Mouse (Mus musculus): ENCODE results near the gene Rsph14. TPM values are rescaled to one million over a fixed set of nuclear protein-coding genes. Genes with fewer than 3 reads are reported as not detected.

The Rsph14 gene
- polyA plus RNA-seq (2016; fragmentation: Nextera tagmentation; extraction: Ambion mirVana): not detected in 2 replicates

GRCm38 (mm10) chr10:75032395-75032794 is at the start of gene Rsph14:
Gene Rsph14, minus strand, starts transcription at chr10:75032586.
- H3K4me3 ChIP-seq: no peak within 1 kb of the TSS
- H3K9me3 ChIP-seq (replicated peaks): no peaks in the 10 kb centered on the region
- no peak within 1 kb of the TSS; the same call in 1 of the 2 replicates for H3K27ac ChIP-seq (replicated peaks)
- H3K27me3 ChIP-seq (ENCODE audit: low read depth, poor library complexity, severe bottlenecking): peaks cover 10% of the 10 kb centered on the region; the same call in 1 of the 2 replicates
- WGBS: 26% methylated on average over 10 of the region's 10 CpGs
- H3K36me3 ChIP-seq: no peaks in the 10 kb centered on the region
- peak; percentile 68 for DNase-seq (ENCODE audit: low spot score)
- peaks cover 36% of the 10 kb centered on the region for H3K4me1 ChIP-seq

GRCm38 (mm10) chr10:75078174-75079128 is 46.1 kb upstream of the Rsph14 start:
- Histone ChIP-seq H3K4me1 (peaks cover 32% of the 10 kb centered on the region), H3K27ac (replicated peaks) (no peak overlapping the region), H3K9me3 (replicated peaks) (no peaks in the 10 kb centered on the region), H3K27me3 (ENCODE audit: low read depth, poor library complexity, severe bottlenecking) (no peaks in the 10 kb centered on the region), H3K36me3 (peaks cover 18% of the 10 kb centered on the region), H3K4me3 (no peak overlapping the region)
- WGBS: 80% methylated on average over 14 of the region's 14 CpGs
- DNase-seq (ENCODE audit: low spot score): no peak

- Histone ChIP-seq H3K9me3 (replicated peaks) (no peaks in the 10 kb centered on the region), H3K27ac (replicated peaks) (no peak overlapping the region), H3K36me3 (peaks cover 27% of the 10 kb centered on the region), H3K27me3 (ENCODE audit: low read depth, poor library complexity, severe bottlenecking) (no peaks in the 10 kb centered on the region), H3K4me3 (no peak overlapping the region), H3K4me1 (peaks cover 31% of the 10 kb centered on the region)
- 93% methylated on average over 5 of the region's 5 CpGs for WGBS
- DNase-seq (ENCODE audit: low spot score): no peak
Measured at GRCm38 (mm10) chr10:75075665-75076064, 43.3 kb upstream of the Rsph14 start.

GRCm38 (mm10) chr10:75070281-75070976 is 38.0 kb upstream of the Rsph14 start:
- WGBS: 81% methylated on average over 11 of the region's 11 CpGs
- Histone ChIP-seq H3K4me1 (peaks cover 43% of the 10 kb centered on the region), H3K27ac (replicated peaks) (no peak overlapping the region), H3K9me3 (replicated peaks) (no peaks in the 10 kb centered on the region), H3K4me3 (no peak overlapping the region), H3K27me3 (ENCODE audit: low read depth, poor library complexity, severe bottlenecking) (no peaks in the 10 kb centered on the region), H3K36me3 (peaks cover 27% of the 10 kb centered on the region)
- DNase-seq (ENCODE audit: low spot score): no peak

- DNase-seq (ENCODE audit: low spot score): no peak
- Histone ChIP-seq H3K27me3 (ENCODE audit: low read depth, poor library complexity, severe bottlenecking) (no peaks in the 10 kb centered on the region), H3K4me1 (peaks cover 59% of the 10 kb centered on the region), H3K27ac (replicated peaks) (no peak overlapping the region), H3K9me3 (replicated peaks) (no peaks in the 10 kb centered on the region), H3K4me3 (no peak overlapping the region), H3K36me3 (peaks cover 40% of the 10 kb centered on the region)
- 69% methylated on average over 12 of the region's 12 CpGs for WGBS
Measured at GRCm38 (mm10) chr10:75068624-75069328, 36.4 kb upstream of the Rsph14 start.

- peaks cover 36% of the 10 kb centered on the region for H3K36me3 ChIP-seq
- peaks cover 66% of the 10 kb centered on the region for H3K4me1 ChIP-seq
- 67% methylated on average over 2 of the region's 2 CpGs for WGBS
- H3K27ac ChIP-seq (replicated peaks): no peak overlapping the region
- no peak overlapping the region for H3K4me3 ChIP-seq
- H3K9me3 ChIP-seq (replicated peaks): no peaks in the 10 kb centered on the region
- H3K27me3 ChIP-seq (ENCODE audit: low read depth, poor library complexity, severe bottlenecking): no peaks in the 10 kb centered on the region
- DNase-seq (ENCODE audit: low spot score): no peak
Measured at GRCm38 (mm10) chr10:75068086-75068485, 35.7 kb upstream of the Rsph14 start.

- no peak overlapping the region for H3K27ac ChIP-seq (replicated peaks)
- H3K9me3 ChIP-seq (replicated peaks): no peaks in the 10 kb centered on the region
- DNase-seq (ENCODE audit: low spot score): no peak
- H3K4me3 ChIP-seq: no peak overlapping the region
- H3K27me3 ChIP-seq (ENCODE audit: low read depth, poor library complexity, severe bottlenecking): peaks cover 5% of the 10 kb centered on the region
- peaks cover 73% of the 10 kb centered on the region for H3K4me1 ChIP-seq
- H3K36me3 ChIP-seq: peaks cover 32% of the 10 kb centered on the region
Measured at GRCm38 (mm10) chr10:75067446-75067845, 35.1 kb upstream of the Rsph14 start.

- Histone ChIP-seq H3K27me3 (ENCODE audit: low read depth, poor library complexity, severe bottlenecking) (peaks cover 20% of the 10 kb centered on the region), H3K4me1 (peaks cover 87% of the 10 kb centered on the region), H3K4me3 (no peak overlapping the region; the same call in 1 of the 2 replicates), H3K36me3 (peaks cover 25% of the 10 kb centered on the region), H3K9me3 (replicated peaks) (no peaks in the 10 kb centered on the region), H3K27ac (replicated peaks) (no peak overlapping the region)
- no peak for DNase-seq (ENCODE audit: low spot score)
- WGBS: 84% methylated on average over 6 of the region's 6 CpGs
Measured at GRCm38 (mm10) chr10:75065691-75066090, 33.3 kb upstream of the Rsph14 start.

- Histone ChIP-seq H3K4me1 (peaks cover 84% of the 10 kb centered on the region), H3K36me3 (peaks cover 25% of the 10 kb centered on the region), H3K9me3 (replicated peaks) (no peaks in the 10 kb centered on the region), H3K4me3 (peak overlapping the region; percentile 88), H3K27ac (replicated peaks) (no peak overlapping the region), H3K27me3 (ENCODE audit: low read depth, poor library complexity, severe bottlenecking) (peaks cover 20% of the 10 kb centered on the region)
- WGBS: 75% methylated on average over 12 of the region's 12 CpGs
- no peak for DNase-seq (ENCODE audit: low spot score)
Measured at GRCm38 (mm10) chr10:75063301-75063965, 31.0 kb upstream of the Rsph14 start.

GRCm38 (mm10) chr10:75062621-75063020 is 30.2 kb upstream of the Rsph14 start:
- no peaks in the 10 kb centered on the region for H3K9me3 ChIP-seq (replicated peaks)
- WGBS: 49% methylated on average over 6 of the region's 6 CpGs
- H3K4me1 ChIP-seq: peaks cover 84% of the 10 kb centered on the region
- H3K27me3 ChIP-seq (ENCODE audit: low read depth, poor library complexity, severe bottlenecking): peaks cover 23% of the 10 kb centered on the region
- H3K4me3 ChIP-seq: peak overlapping the region; percentile 88
- H3K36me3 ChIP-seq: peaks cover 25% of the 10 kb centered on the region
- no peak overlapping the region for H3K27ac ChIP-seq (replicated peaks)
- DNase-seq (ENCODE audit: low spot score): no peak

GRCm38 (mm10) chr10:75062189-75062561 is 29.8 kb upstream of the Rsph14 start:
- peak overlapping the region; percentile 88 for H3K4me3 ChIP-seq
- H3K36me3 ChIP-seq: peaks cover 25% of the 10 kb centered on the region
- DNase-seq (ENCODE audit: low spot score): no peak
- no peak overlapping the region; the same call in 1 of the 2 replicates for H3K27ac ChIP-seq (replicated peaks)
- WGBS: 14% methylated on average over 6 of the region's 6 CpGs
- H3K9me3 ChIP-seq (replicated peaks): no peaks in the 10 kb centered on the region
- H3K4me1 ChIP-seq: peaks cover 85% of the 10 kb centered on the region
- H3K27me3 ChIP-seq (ENCODE audit: low read depth, poor library complexity, severe bottlenecking): peaks cover 28% of the 10 kb centered on the region
